Mouse (Mus musculus): ENCODE data around the gene Gm37240. TPM values are rescaled to one million over a fixed set of nuclear protein-coding genes. Genes with fewer than 3 reads are reported as not detected.

The Gm37240 gene
- polyA plus RNA-seq, 1 experiment from 2014 or later = 0.11 TPM

GRCm38 (mm10) chr3:85518668-85519067, 368.6 kb downstream of the Gm37240 start:
- Histone ChIP-seq H3K4me3 (replicated peaks; ENCODE audit: low read depth, low read length) (no peak overlapping the region), H3K4me2 (ENCODE audit: low read length) (no peak overlapping the region), H3K9ac (replicated peaks; ENCODE audit: low read length) (no peak overlapping the region), H3K9me3 (ENCODE audit: control insufficient read depth, low read length) (no peaks in the 10 kb centered on the region), H3K27ac (replicated peaks; ENCODE audit: low read depth, low read length) (no peak overlapping the region), H3K36me3 (ENCODE audit: control insufficient read depth, insufficient read depth, low read length) (no peaks in the 10 kb centered on the region), H3K4me1 (ENCODE audit: control insufficient read depth, insufficient read depth, low read length) (no peaks in the 10 kb centered on the region), H3K27me3 (ENCODE audit: control insufficient read depth, insufficient read depth, low read length) (no peaks in the 10 kb centered on the region)
- ATAC-seq (ENCODE audit: low FRiP score, low TSS enrichment) (no peak), DNase-seq (no peak)
- 74% methylated on average over 8 of the region's 8 CpGs for WGBS

DNA sequence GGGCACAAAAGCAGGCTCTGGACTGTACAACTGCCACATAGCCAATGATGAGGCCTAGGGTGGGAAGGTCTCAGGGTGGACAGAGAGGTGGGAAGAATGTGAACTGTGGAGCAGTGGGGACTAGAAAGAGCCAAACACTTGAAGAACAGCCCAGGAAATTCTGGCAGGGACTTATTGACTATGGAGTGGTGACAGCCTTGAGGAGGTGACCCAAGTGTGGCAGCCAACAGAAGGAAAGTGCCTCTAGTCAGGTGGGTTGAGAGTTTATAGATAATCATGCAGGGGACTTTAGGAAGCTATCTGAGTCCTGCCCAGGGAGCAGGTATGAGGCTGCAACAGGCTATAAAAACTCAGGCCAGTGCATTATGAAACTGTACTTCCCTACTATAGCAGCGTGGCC, 369.2 kb downstream of the Gm37240 start:
- Histone ChIP-seq H3K27me3 (ENCODE audit: control insufficient read depth, insufficient read depth, low read length) (no peaks in the 10 kb centered on the region), H3K4me2 (ENCODE audit: low read length) (no peak overlapping the region), H3K9ac (replicated peaks; ENCODE audit: low read length) (no peak overlapping the region), H3K4me1 (ENCODE audit: control insufficient read depth, insufficient read depth, low read length) (no peaks in the 10 kb centered on the region), H3K4me3 (replicated peaks; ENCODE audit: low read depth, low read length) (no peak overlapping the region), H3K27ac (replicated peaks; ENCODE audit: low read depth, low read length) (no peak overlapping the region), H3K9me3 (ENCODE audit: control insufficient read depth, low read length) (no peaks in the 10 kb centered on the region), H3K36me3 (ENCODE audit: control insufficient read depth, insufficient read depth, low read length) (no peaks in the 10 kb centered on the region)
- DNase-seq (no peak), ATAC-seq (ENCODE audit: low FRiP score, low TSS enrichment) (no peak)
- WGBS = 91% methylated on average over 1 of the region's 1 CpGs

DNA sequence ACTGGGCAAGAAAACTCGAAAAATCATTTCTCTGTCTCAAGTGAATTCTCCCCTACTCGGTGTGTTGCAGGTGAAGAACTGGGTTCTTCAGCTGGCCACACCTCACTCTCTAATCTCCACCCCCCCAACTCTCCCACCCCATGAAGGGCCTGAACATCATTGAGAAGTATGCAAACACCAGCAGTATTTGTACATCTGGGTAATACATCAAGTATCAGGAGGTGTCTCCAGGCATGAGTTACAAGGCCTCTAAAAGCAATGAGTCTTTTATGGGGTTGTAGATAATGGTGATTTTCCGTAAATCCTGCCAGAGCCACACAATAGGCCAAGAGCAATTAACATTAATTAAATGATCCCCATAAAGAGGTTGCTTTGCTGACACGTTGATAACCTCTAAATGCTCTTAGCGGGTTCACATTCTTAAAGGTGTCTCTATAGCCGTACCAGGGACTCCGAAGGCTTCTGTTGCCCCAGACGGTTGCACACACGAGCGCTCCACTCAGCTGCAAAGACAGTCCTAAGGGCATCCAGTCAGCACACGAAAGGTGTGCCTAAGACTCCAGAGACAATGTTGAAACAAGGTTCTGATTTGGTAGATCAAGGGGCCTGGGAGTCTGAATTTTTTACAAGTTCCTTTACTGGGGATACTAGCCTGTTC, 370.4 kb downstream of the Gm37240 start:
- ATAC-seq (ENCODE audit: low FRiP score, low TSS enrichment) (no peak), DNase-seq (no peak)
- Histone ChIP-seq H3K36me3 (ENCODE audit: control insufficient read depth, insufficient read depth, low read length) (no peaks in the 10 kb centered on the region), H3K9ac (replicated peaks; ENCODE audit: low read length) (no peak overlapping the region), H3K27ac (replicated peaks; ENCODE audit: low read depth, low read length) (no peak overlapping the region), H3K27me3 (ENCODE audit: control insufficient read depth, insufficient read depth, low read length) (no peaks in the 10 kb centered on the region), H3K4me2 (ENCODE audit: low read length) (no peak overlapping the region), H3K9me3 (ENCODE audit: control insufficient read depth, low read length) (no peaks in the 10 kb centered on the region), H3K4me3 (replicated peaks; ENCODE audit: low read depth, low read length) (no peak overlapping the region), H3K4me1 (ENCODE audit: control insufficient read depth, insufficient read depth, low read length) (no peaks in the 10 kb centered on the region)
- 79% methylated on average over 11 of the region's 11 CpGs for WGBS

- DNase-seq (no peak), ATAC-seq (ENCODE audit: low FRiP score, low TSS enrichment) (no peak)
- Histone ChIP-seq H3K9ac (replicated peaks; ENCODE audit: low read length) (no peak overlapping the region), H3K27ac (replicated peaks; ENCODE audit: low read depth, low read length) (no peak overlapping the region), H3K4me3 (replicated peaks; ENCODE audit: low read depth, low read length) (no peak overlapping the region), H3K4me1 (ENCODE audit: control insufficient read depth, insufficient read depth, low read length) (no peaks in the 10 kb centered on the region), H3K9me3 (ENCODE audit: control insufficient read depth, low read length) (no peaks in the 10 kb centered on the region), H3K27me3 (ENCODE audit: control insufficient read depth, insufficient read depth, low read length) (no peaks in the 10 kb centered on the region), H3K4me2 (ENCODE audit: low read length) (no peak overlapping the region), H3K36me3 (ENCODE audit: control insufficient read depth, insufficient read depth, low read length) (no peaks in the 10 kb centered on the region)
- 79% methylated on average over 11 of the region's 11 CpGs for WGBS
These were observed 372.6 kb downstream of the Gm37240 start for GRCm38 (mm10) chr3:85514700-85515099.

DNA sequence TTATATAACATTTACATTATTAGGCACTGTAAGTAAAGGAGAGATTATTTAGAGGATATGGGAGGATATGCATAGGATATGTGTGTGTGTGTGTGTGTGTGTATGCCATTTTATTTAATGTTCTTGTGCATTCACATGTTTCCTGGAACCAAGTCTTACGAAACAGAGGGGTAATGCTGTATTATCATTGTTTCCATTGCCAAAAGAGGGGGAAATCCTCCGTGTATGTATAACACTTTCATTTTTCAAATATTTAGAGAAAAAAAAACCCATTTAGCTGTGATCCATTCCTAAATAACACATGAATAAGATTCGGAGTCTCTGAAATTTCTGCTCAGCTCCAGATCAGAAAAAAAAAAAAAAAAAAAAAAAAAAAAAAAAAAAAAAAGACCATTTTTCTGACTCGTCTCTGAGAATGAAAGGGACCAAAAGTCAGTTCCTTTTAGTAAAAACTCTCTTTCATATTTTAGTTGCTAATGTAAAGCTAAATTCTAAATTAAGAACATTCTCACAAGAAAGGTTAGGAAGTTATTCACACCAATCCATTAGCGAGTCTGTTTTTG, 378.5 kb downstream of the Gm37240 start:
- Histone ChIP-seq H3K9ac (replicated peaks; ENCODE audit: low read length) (no peak overlapping the region), H3K36me3 (ENCODE audit: control insufficient read depth, insufficient read depth, low read length) (no peaks in the 10 kb centered on the region), H3K9me3 (ENCODE audit: control insufficient read depth, low read length) (no peaks in the 10 kb centered on the region), H3K27me3 (ENCODE audit: control insufficient read depth, insufficient read depth, low read length) (no peaks in the 10 kb centered on the region), H3K4me3 (replicated peaks; ENCODE audit: low read depth, low read length) (no peak overlapping the region), H3K4me1 (ENCODE audit: control insufficient read depth, insufficient read depth, low read length) (no peaks in the 10 kb centered on the region), H3K4me2 (ENCODE audit: low read length) (no peak overlapping the region), H3K27ac (replicated peaks; ENCODE audit: low read depth, low read length) (no peak overlapping the region)
- DNase-seq (no peak), ATAC-seq (ENCODE audit: low FRiP score, low TSS enrichment) (no peak)
- WGBS = 87% methylated on average over 5 of the region's 5 CpGs

GRCm38 (mm10) chr3:85500096-85500495, 387.2 kb downstream of the Gm37240 start:
- 83% methylated on average over 3 of the region's 3 CpGs for WGBS
- DNase-seq (no peak), ATAC-seq (ENCODE audit: low FRiP score, low TSS enrichment) (no peak)
- Histone ChIP-seq H3K36me3 (ENCODE audit: control insufficient read depth, insufficient read depth, low read length) (no peaks in the 10 kb centered on the region), H3K4me2 (ENCODE audit: low read length) (no peak overlapping the region), H3K9ac (replicated peaks; ENCODE audit: low read length) (no peak overlapping the region), H3K4me1 (ENCODE audit: control insufficient read depth, insufficient read depth, low read length) (no peaks in the 10 kb centered on the region), H3K4me3 (replicated peaks; ENCODE audit: low read depth, low read length) (no peak overlapping the region), H3K27me3 (ENCODE audit: control insufficient read depth, insufficient read depth, low read length) (no peaks in the 10 kb centered on the region), H3K9me3 (ENCODE audit: control insufficient read depth, low read length) (no peaks in the 10 kb centered on the region), H3K27ac (replicated peaks; ENCODE audit: low read depth, low read length) (no peak overlapping the region)

GRCm38 (mm10) chr3:85496146-85496545, 391.2 kb downstream of the Gm37240 start:
- 52% methylated on average over 4 of the region's 4 CpGs for WGBS

GRCm38 (mm10) chr3:85493796-85494195, 393.5 kb downstream of the Gm37240 start:
- ATAC-seq (ENCODE audit: low FRiP score, low TSS enrichment) (no peak), DNase-seq (no peak)
- Histone ChIP-seq H3K27ac (replicated peaks; ENCODE audit: low read depth, low read length) (no peak overlapping the region), H3K27me3 (ENCODE audit: control insufficient read depth, insufficient read depth, low read length) (no peaks in the 10 kb centered on the region), H3K36me3 (ENCODE audit: control insufficient read depth, insufficient read depth, low read length) (no peaks in the 10 kb centered on the region), H3K9ac (replicated peaks; ENCODE audit: low read length) (no peak overlapping the region), H3K4me3 (replicated peaks; ENCODE audit: low read depth, low read length) (no peak overlapping the region), H3K4me1 (ENCODE audit: control insufficient read depth, insufficient read depth, low read length) (no peaks in the 10 kb centered on the region), H3K9me3 (ENCODE audit: control insufficient read depth, low read length) (no peaks in the 10 kb centered on the region), H3K4me2 (ENCODE audit: low read length) (no peak overlapping the region)
- 81% methylated on average over 8 of the region's 8 CpGs for WGBS

More at GRCm38 (mm10) chr3:85496146-85496545, 391.2 kb downstream of the Gm37240 start:
- no peaks in the 10 kb centered on the region for H3K9me3 ChIP-seq (ENCODE audit: control insufficient read depth, low read length)
- DNase-seq (no peak), ATAC-seq (ENCODE audit: low FRiP score, low TSS enrichment) (no peak)
- H3K27me3 ChIP-seq (ENCODE audit: control insufficient read depth, insufficient read depth, low read length) = no peaks in the 10 kb centered on the region
- no peak overlapping the region for H3K9ac ChIP-seq (replicated peaks; ENCODE audit: low read length)
- H3K4me3 ChIP-seq (replicated peaks; ENCODE audit: low read depth, low read length) = no peak overlapping the region
- no peak overlapping the region for H3K4me2 ChIP-seq (ENCODE audit: low read length)
- no peak overlapping the region for H3K27ac ChIP-seq (replicated peaks; ENCODE audit: low read depth, low read length)
- H3K36me3 ChIP-seq (ENCODE audit: control insufficient read depth, insufficient read depth, low read length) = no peaks in the 10 kb centered on the region
- no peaks in the 10 kb centered on the region for H3K4me1 ChIP-seq (ENCODE audit: control insufficient read depth, insufficient read depth, low read length)

- no peaks in the 10 kb centered on the region for H3K27me3 ChIP-seq (ENCODE audit: control insufficient read depth, insufficient read depth, low read length)
- no peak overlapping the region for H3K9ac ChIP-seq (replicated peaks; ENCODE audit: low read length)
- DNase-seq = no peak
- WGBS = 93% methylated on average over 3 of the region's 3 CpGs
- no peaks in the 10 kb centered on the region for H3K36me3 ChIP-seq (ENCODE audit: control insufficient read depth, insufficient read depth, low read length)
- H3K4me3 ChIP-seq (replicated peaks; ENCODE audit: low read depth, low read length) = no peak overlapping the region
- H3K4me1 ChIP-seq (ENCODE audit: control insufficient read depth, insufficient read depth, low read length) = no peaks in the 10 kb centered on the region
- no peak for ATAC-seq (ENCODE audit: low FRiP score, low TSS enrichment)
- no peak overlapping the region for H3K4me2 ChIP-seq (ENCODE audit: low read length)
- H3K9me3 ChIP-seq (ENCODE audit: control insufficient read depth, low read length) = no peaks in the 10 kb centered on the region
- no peak overlapping the region for H3K27ac ChIP-seq (replicated peaks; ENCODE audit: low read depth, low read length)
These were observed 397.1 kb downstream of the Gm37240 start for GRCm38 (mm10) chr3:85490204-85490603.

Measured in midbrain, embryonic 14.5 days (tissue).